Mouse (Mus musculus): Measurements from ENCODE around the gene Arhgap22.

The Arhgap22 gene

GRCm38 (mm10) chr14:33213823-33214766 is at the start of gene Arhgap22:
Arhgap22 (plus strand) TSS chr14:33214026.
- DNase-seq: peak; percentile 67 to 82

GRCm38 (mm10) chr14:33168750-33169149 is 45.1 kb upstream of the Arhgap22 start:
- no peak for DNase-seq

DNA sequence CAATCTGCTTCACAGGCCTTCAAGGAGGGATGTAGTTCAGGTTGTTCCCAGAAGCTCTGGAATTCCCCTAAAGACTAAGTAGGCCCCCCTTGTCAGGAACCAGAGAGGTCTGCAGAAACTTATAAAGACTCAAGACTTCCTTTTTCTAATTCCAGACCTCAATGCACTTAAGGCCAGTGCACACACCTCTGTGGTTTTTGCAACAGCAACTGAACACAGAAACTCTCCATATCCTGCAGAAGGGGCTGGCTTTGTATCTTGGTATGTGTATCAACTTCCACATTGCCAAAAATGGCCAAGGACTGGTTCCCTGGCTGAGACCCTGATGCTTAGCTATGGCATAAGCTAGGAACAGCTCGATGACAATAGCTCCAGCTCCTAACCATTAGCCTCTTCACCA is 41.9 kb upstream of the Arhgap22 start:
- no peak for DNase-seq

GRCm38 (mm10) chr14:33175059-33175821 is 38.6 kb upstream of the Arhgap22 start:
- DNase-seq: no peak

DNA sequence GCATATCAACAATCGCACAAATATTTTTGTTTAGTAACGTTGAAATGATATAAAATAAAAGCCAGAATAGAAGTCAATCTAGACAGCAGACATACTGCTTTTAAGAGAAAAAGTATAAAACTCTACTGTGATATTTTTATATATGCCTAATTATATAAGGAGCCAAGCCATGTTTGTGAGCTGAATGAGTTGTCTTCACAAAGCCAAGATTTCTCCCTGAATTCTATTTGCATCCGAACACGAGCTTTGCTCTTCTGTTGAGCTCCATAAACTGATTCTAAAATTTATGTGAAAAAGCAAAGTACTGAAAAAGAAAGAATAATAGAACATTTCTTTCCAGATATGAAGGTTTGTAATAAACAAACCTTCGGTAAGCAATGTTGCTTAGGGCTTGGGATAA is 33.7 kb upstream of the Arhgap22 start:
- DNase-seq: no peak

GRCm38 (mm10) chr14:33185068-33185800 is 28.6 kb upstream of the Arhgap22 start, which contains the start of gene Wdfy4:
Wdfy4 (minus strand) TSS chr14:33185508.
- peak; percentile 65 to 75 for DNase-seq

DNA sequence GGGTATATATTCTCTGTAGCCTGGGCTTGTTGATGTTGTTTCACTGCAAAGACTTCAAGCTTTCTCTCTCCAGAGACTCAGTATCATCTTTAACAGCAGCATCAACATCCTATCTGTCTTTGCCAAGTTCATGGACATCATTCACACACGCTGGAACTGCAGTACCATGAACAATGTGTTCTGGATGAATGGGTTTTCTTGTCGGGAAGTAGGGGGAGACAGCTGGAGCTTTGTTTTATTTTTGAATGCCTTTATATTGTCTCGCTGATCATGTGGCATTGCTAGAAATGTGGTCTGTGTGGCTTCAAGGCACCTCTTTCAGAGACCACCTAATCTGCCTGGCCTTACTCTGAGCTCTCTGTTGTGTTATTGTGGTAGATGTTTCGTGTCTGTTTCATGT is 26.6 kb upstream of the Arhgap22 start:
- no peak for DNase-seq

DNA sequence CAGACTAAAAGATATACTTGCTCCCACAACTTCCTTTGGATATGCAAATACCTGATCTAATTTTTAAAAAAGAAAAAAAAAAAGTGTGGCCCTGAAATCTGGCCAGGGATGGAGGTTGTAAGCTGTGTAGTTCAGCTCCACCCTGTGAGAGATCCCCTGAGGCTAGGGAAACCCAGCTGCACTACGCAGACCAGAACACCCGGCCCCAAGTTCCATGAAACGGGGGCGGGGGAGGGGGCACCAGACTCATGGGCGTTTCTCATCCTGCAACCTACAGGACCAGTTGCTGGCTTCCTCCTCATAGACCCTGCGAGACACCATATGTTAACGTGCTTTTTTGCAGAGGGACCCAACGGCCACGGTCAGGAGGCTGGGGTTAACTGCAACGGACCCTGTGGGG is 24.6 kb upstream of the Arhgap22 start:
- DNase-seq: peak; percentile 25 to 36

DNA sequence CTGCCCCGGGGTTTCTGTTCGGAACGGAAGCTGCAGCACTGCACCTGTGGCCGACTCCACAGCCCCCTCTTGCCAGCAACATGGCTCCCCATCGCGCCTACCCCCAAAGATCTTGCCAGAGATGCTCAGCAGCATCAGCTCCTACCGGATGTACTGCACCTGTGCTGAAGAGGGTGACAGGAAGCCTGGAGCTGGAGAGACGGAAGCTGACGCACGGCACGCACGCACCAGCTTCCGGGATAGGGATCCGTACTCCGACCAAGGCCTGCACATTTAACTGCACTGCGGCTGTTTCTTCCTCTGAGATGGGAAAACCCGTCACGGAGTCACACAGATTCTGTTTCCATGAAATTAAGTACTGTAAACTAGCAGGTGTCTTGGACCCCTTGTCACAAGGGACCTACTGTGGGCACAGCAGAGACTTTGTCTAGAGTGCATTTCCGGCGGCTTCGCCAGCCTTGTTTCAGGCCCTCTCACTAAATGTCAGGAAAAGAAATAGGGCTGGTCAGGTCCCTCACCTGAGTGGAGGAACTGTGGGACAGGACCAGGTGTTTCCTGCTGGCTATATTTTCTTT is 23.9 kb upstream of the Arhgap22 start:
- DNase-seq: peak; percentile 19 to 34

- DNase-seq: no peak
Observed at GRCm38 (mm10) chr14:33190646-33191045, 23.2 kb upstream of the Arhgap22 start.

DNA sequence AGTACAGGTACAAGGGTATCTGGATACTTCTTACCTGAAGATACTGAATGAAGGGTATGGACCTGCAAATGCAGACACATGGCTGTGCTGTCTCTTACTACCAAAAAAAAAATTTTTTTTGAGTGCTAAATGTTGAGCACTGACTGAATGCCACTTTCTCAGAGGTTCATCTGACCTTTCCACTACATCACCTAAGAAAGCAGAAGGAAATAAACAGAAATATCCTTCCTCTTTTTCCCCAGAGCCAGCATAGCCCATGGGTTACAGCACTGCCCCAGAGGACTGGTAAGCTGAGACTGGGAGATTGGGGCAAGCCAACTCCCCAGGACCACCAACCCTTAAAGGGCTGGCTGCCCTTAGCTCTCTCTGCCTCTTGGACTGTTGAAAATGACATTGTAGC is 20.1 kb upstream of the Arhgap22 start:
- DNase-seq: no peak

GRCm38 (mm10) chr14:33194241-33194640 is 19.6 kb upstream of the Arhgap22 start:
- DNase-seq: peak in 1 of 2 experiments; percentile 44

DNA sequence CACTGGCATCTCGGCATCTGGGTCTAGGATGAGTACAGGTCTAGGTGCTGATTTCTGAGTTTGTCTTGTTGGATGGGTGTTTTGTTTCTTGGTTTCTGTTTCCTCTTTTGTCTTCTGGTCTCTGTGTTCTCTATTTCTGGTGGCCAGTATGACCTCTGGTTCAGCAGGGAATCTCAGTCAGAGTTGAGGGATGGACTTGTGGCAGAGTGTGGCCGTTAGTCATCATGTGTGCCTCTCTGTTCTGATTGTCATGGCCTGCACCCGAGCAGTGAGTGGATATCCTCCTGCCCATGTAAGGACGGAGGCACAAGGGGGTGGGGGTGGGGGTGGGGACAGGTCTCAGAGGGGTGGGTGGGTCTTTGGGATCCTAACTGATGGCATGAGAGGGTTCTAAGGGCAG is 11.7 kb upstream of the Arhgap22 start:
- no peak for DNase-seq

- DNase-seq: no peak
Observed at GRCm38 (mm10) chr14:33202885-33203284, 10.9 kb upstream of the Arhgap22 start.

DNA sequence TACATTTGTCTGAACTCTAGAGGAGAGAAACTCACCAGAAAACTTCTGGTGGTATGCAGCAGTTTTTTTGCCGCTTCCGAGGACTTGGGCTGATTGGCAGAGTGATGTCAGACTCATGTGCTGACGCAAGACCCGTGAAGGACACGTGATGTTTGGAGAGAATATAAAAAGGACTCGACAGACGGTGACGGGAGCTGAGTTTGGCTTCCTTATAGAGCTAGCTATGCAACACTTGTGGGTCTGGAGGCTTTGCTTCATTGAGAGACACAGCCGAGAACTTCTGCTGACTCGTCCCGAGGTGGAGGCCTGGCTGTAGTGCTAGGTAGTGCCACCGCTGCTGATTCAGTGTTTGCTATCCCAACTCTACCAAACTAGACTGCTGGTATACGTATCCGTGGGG is 10.0 kb upstream of the Arhgap22 start:
- DNase-seq: no peak

DNA sequence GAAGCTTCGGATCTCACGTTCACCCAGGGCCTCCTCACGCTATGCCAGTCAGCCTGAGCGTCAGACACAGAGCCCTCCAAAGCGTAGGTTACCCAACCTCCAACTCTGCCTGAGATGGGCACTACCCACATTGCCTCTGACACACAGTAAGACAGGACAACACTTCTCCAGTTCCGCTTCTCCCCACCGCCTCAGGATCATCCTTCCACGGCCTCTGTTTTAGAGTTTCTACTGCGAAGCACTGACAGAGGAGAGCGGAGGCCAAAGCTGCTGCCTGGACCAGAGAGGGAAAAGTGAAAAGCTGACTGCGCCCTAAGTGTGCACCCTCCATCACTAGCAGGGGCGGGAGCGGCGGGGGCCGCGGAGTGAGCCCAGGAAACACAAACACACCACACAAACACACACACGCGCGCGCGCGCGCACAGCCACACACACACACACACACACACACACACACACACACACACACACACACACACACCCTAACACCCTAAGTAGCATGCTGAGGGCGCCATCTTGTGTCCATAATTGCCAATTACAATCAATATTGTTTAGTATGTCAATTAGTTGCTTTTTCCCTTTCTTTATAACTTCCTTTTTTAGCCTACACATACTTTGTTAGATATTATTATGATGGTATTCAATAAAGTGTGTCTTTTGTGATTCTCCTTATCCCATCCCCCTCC is 8.4 kb upstream of the Arhgap22 start:
- no peak for DNase-seq

- no peak for DNase-seq
Observed at GRCm38 (mm10) chr14:33207011-33207410, 6.8 kb upstream of the Arhgap22 start.

DNA sequence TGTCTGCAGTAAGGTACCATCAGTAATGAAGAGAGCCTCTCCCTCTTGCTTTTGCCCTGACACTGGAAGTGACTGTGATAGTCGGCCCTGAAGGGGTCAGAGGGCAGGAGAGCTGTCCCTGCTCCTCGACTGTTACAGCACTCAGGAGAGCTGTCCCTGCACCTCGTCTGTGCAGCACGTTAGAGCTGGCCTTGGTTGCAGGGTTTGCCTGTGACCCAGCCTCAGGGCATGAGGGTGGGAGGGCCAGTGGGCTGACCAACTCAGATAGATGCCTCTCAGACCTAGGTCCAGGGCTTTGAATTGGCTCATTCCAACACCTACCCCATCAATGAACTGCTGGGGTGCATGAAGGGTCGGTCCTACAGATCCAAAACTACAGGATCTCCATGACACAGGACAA is 5.5 kb upstream of the Arhgap22 start:
- DNase-seq: no peak

DNA sequence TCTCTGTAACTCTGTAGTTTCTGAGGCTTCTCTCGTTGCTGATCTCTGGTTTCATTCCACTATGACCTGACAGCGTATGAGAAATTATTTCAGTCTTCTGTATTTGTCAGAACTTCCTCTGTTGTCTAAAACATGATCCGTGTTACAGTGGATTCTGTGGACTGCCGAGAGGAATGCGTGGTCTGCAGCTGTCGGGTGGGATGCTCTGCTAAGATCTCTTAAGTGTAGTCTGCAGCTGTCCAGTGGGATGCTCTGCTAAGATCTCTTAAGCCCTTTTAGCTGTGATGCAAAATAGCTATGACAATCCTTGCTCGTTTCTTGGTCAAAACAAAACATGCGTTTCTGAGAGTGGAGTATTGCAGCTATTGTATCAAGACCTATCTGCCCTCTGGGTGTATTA is 3.0 kb upstream of the Arhgap22 start:
- DNase-seq: no peak

DNA sequence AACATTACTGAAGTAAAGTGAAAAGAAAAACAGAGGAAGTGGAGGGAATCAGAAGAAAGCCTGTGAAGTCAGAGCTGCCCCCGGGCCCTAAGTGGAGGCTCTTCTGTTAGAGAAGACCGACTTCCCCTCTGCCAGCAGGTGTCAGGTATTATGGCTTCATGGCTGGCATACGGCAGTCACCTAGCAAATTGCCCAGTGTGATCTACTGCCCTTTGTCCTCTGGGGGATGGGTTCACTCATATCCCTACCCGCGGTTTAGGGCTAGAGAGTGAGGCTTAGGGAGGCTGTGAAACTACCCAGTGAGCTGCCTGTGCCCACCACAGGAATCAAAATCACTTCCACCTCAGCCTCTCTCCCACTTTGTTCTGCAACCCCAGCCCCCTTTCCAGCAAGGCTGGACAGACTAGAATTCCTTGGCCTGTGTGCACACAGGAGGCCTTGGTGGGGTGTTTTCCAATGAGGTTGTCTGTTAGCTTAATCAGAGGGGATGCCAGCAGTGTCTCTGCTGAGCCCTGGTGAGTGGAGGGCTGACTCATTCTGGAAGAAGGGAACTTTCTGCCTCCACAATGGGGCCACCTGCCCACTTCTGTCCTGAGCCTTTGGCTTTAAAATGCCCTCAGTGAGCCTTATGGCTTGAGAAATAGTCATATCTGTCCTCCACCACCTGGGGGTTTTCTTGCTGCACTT is 1.4 kb upstream of the Arhgap22 start:
- DNase-seq: no peak

DNA sequence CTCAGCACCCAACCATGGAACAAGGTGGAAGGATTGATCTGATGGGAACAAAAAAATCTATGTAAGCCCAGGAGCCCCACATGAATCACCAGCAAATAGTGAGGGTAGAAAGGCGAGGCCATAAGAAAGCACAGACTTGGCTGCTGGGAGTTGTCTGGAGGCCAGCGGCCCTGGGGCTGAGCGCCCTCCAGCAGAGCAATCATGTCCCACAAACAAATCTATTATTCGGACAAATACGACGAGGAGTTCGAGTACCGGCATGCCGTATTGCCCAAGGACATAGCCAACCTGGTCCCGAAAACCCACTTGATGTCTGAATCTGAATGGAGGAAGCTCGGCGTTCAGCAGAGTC is 892 bp upstream of the Arhgap22 start:
- DNase-seq: no peak

- DNase-seq: no peak
Observed at GRCm38 (mm10) chr14:33214767-33215128, 922 bp downstream of the Arhgap22 start.

Measured in spleen, adult 18-20 months (tissue).